Mouse (Mus musculus) liver, postnatal 0 days (tissue): Measurements from ENCODE around the gene Zzz3.

ENCODE experiments used
- CTCF ChIP-seq: sonication (generic); IDR thresholded peaks from 2 replicates; pipeline ENCODE4 v1.5.1; 2016; ENCODE audit warnings: antibody characterized with exemption, low read depth
- EP300 ChIP-seq: IDR thresholded peaks from 2 replicates; pipeline ENCODE4 v1.6.1; 2016; ENCODE audit warnings: antibody characterized with exemption, low read depth, mild to moderate bottlenecking

- TF ChIP-seq EP300, result no peak
- no peak for TF ChIP-seq CTCF
Measured at GRCm38 (mm10) chr3:152465338-152465737, 70.1 kb downstream of the Zzz3 start.
